Mouse (Mus musculus) liver, embryonic 16.5 days (tissue): ENCODE data around the gene Rer1. TPM values are rescaled to one million over a fixed set of nuclear protein-coding genes. Genes with fewer than 3 reads are reported as not detected.

Source experiments
- ATAC-seq: fragments of 200-750 bp; cut with Nextera tagmentation; 2 replicates; pipeline ENCODE4 v1.8.0; 2017; ENCODE audit warnings: low read depth, mild to moderate bottlenecking, moderate number of reproducible peaks, moderate library complexity
- H3K27ac ChIP-seq: fragments of 300-500 bp; sonication (generic); 2 replicates; pipeline ENCODE4 v1.5.1; 2014; ENCODE audit warnings: mild to moderate bottlenecking, low read length
- H3K27me3 ChIP-seq: fragments of 300-500 bp; sonication (generic); 2 replicates; pipeline ENCODE4 v1.6.1; 2014; ENCODE audit warnings: low read depth, low read length, mixed read lengths; ENCODE audit not compliant: control insufficient read depth, insufficient read depth
- H3K36me3 ChIP-seq: fragments of 300-500 bp; sonication (generic); 2 replicates; pipeline ENCODE4 v1.6.1; 2014; ENCODE audit warnings: mild to moderate bottlenecking; ENCODE audit not compliant: control insufficient read depth, insufficient read depth
- H3K4me1 ChIP-seq: fragments of 300-500 bp; sonication (generic); 2 replicates; pipeline ENCODE4 v1.6.1; 2014; ENCODE audit warnings: low read depth, low read length, mixed read lengths; ENCODE audit not compliant: control insufficient read depth
- H3K4me2 ChIP-seq: fragments of 300-500 bp; sonication (generic); 2 replicates; pipeline ENCODE4 v1.6.1; 2014; ENCODE audit warnings: low read depth, low read length, mixed read lengths
- H3K4me3 ChIP-seq: fragments of 300-500 bp; sonication (generic); 2 replicates; pipeline ENCODE4 v1.5.1; 2014; ENCODE audit warnings: low read depth, mild to moderate bottlenecking, low read length
- H3K9ac ChIP-seq: fragments of 300-500 bp; sonication (generic); 2 replicates; pipeline ENCODE4 v1.6.1; 2014; ENCODE audit warnings: low read depth, low read length
- H3K9me3 ChIP-seq: fragments of 300-500 bp; sonication (generic); replicated peaks from 2 replicates; pipeline ENCODE4 v1.6.1; 2016; ENCODE audit warnings: low read length; ENCODE audit not compliant: control insufficient read depth
- WGBS: fragments of 180-500 bp; shearing (Covaris S2); extraction: QIAGEN DNeasy Blood & Tissue Kit; methylation state at CpG from one replicate; pipeline ENCODE4 v1.1.7; 2014; ENCODE audit not compliant: insufficient replicate concordance; 5-methylcytosine and 5-hydroxymethylcytosine counted together
- polyA plus RNA-seq: library from polyadenylated mRNA; unstranded; fragments of >200 nt; fragmentation: Nextera tagmentation; extraction: Ambion mirVana; gene quantifications from 2 replicates; pipeline ENCODE4 v1.2.1, GENCODE M21; 2015

Gene Rer1
- polyA plus RNA-seq, 1 experiment from 2014 or later: 75.1 TPM

- H3K9me3 ChIP-seq: no peaks in the 10 kb centered on the region
- no peak overlapping the region for H3K4me2 ChIP-seq
- H3K27me3 ChIP-seq: no peaks in the 10 kb centered on the region
- no peak overlapping the region for H3K27ac ChIP-seq
- no peak overlapping the region for H3K9ac ChIP-seq
- H3K36me3 ChIP-seq: no peaks in the 10 kb centered on the region
- 57% methylated on average over 7 of the region's 7 CpGs for WGBS
- H3K4me3 ChIP-seq: no peak overlapping the region
- H3K4me1 ChIP-seq: peaks cover 24% of the 10 kb centered on the region
- ATAC-seq: no peak
Measured at GRCm38 (mm10) chr4:155126602-155127372, 40.6 kb upstream of the Rer1 start.

- no peak overlapping the region for H3K4me3 ChIP-seq
- no peak overlapping the region for H3K4me2 ChIP-seq
- no peaks in the 10 kb centered on the region for H3K9me3 ChIP-seq
- 56% methylated on average over 5 of the region's 5 CpGs for WGBS
- ATAC-seq: no peak
- H3K4me1 ChIP-seq: peaks cover 30% of the 10 kb centered on the region
- no peak overlapping the region for H3K27ac ChIP-seq
- H3K9ac ChIP-seq: no peak overlapping the region
- no peaks in the 10 kb centered on the region for H3K27me3 ChIP-seq
- H3K36me3 ChIP-seq: no peaks in the 10 kb centered on the region
Measured at GRCm38 (mm10) chr4:155126194-155126593, 40.0 kb upstream of the Rer1 start.

DNA sequence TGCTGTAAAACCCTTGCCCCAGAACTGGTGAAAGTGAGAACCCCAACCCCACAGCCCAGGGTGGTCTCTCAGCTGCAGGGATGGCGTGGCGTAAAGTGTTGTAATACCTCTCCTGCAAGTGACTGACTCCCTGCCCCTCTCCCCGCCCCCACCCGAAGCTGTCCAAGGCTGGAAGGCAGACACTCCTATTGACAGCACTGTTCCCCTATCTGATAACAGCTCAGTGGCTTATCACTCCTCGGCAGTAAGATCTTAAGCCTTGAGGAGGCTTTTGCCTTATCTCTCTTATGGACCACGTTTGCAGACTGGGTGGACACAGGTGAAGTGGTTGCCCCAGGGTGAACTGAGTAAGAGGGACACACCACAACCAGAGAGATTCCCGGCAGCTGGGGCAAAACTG, 39.1 kb upstream of the Rer1 start:
- no peak overlapping the region for H3K4me2 ChIP-seq
- ATAC-seq: peak; percentile 37
- no peaks in the 10 kb centered on the region for H3K9me3 ChIP-seq
- H3K4me3 ChIP-seq: no peak overlapping the region
- WGBS: 11% methylated on average over 7 of the region's 7 CpGs
- peaks cover 39% of the 10 kb centered on the region for H3K4me1 ChIP-seq
- no peaks in the 10 kb centered on the region for H3K36me3 ChIP-seq
- H3K27ac ChIP-seq: no peak overlapping the region
- no peaks in the 10 kb centered on the region for H3K27me3 ChIP-seq
- H3K9ac ChIP-seq: no peak overlapping the region

DNA sequence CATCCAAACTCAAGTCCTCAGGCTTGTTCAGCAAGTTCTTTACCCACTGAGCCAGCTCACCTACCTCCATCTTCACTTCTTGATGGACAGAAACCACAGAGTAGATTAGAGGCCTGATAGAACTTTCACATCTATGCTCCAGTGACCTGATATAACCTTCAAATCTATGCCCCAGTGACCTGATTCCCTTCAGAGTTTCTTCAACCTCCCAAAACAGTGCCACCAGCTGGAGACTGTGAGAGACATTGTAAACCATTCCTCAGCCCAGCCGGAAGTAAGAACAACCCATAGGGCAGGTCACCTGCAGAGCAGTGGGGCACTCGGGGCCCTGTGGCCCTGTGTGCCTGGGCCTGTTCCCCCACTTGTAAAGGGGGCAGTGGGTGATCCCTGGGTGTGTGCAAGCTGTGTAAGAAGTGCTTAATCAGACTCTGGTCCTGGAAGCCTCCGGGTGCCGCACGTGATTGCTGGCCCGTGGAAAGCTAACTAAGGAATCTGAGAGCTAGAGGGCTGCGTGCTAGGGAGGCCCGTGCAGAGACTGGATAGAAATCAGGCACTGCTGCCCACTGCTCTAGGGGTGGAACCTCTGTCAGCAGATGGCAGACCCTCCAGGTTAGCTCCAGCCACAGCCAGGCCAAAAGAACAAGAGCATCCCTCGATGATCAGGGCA, 37.8 kb upstream of the Rer1 start:
- Histone ChIP-seq H3K4me1 (peaks cover 46% of the 10 kb centered on the region), H3K27me3 (no peaks in the 10 kb centered on the region), H3K9me3 (no peaks in the 10 kb centered on the region), H3K4me2 (no peak overlapping the region), H3K4me3 (no peak overlapping the region), H3K36me3 (no peaks in the 10 kb centered on the region), H3K27ac (no peak overlapping the region), H3K9ac (no peak overlapping the region)
- ATAC-seq: no peak
- WGBS: 86% methylated on average over 9 of the region's 9 CpGs

DNA sequence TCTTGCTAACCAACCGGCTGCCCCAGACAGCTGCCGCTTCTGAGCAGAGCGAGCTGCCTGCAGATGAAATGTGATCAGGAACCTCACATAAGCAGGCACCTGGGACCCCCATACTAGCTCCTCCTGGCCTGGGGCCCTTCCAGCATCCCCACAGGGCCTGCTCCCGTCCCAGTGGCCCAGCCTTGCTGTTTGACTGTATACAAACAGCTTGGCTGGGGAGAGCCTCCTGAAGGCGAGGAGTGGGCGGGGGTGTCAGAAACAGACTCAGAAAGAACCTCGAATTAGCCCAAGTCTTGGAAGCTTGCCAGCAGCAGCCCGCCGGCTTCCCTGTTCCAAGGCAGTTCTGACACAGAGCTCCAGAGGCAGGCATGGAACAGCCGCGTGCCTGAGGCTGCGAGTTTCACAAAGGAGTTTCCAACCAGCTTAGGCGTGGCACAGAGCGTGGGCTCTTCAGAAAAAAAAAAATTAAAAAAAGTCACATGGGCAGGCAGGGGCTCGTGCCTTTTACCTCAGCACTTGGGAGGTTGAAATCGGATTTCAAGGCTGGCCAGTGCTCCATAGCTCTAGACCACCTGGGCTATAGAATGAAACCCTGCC, 36.4 kb upstream of the Rer1 start:
- Histone ChIP-seq H3K27ac (no peak overlapping the region), H3K4me3 (no peak overlapping the region), H3K4me1 (peaks cover 49% of the 10 kb centered on the region), H3K27me3 (no peaks in the 10 kb centered on the region), H3K4me2 (no peak overlapping the region), H3K36me3 (no peaks in the 10 kb centered on the region), H3K9me3 (no peaks in the 10 kb centered on the region), H3K9ac (no peak overlapping the region)
- 51% methylated on average over 16 of the region's 16 CpGs for WGBS
- no peak for ATAC-seq

DNA sequence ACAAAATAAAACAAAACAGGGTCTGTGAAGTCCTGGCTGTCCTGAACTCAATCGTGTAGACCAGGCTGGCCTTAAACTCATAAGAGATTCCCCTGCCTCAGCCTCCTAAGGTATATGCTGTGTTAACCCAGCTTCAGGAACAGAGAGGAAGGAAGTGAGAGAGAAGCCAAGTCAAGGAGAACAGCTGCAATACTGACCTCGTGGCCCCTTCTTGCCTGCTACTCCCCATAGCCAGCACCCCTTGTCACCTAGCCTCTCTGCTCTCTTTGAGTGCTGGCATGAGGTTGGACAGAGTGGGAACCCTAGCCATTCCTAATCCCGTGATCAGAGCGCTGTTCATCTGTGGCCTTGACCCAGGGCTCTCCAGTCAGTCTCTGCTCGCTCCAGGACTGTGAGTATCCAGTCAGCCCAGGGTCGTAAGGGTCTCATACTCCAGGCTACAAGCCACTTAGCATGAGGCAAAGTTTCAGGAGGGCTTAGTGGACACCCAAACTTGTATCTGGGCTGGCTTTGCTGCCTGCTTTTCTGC, 35.8 kb upstream of the Rer1 start:
- ATAC-seq: no peak
- Histone ChIP-seq H3K4me1 (peaks cover 55% of the 10 kb centered on the region), H3K4me3 (no peak overlapping the region), H3K36me3 (no peaks in the 10 kb centered on the region), H3K9me3 (no peaks in the 10 kb centered on the region), H3K27ac (no peak overlapping the region; the same call in 1 of the 2 replicates), H3K4me2 (no peak overlapping the region), H3K9ac (no peak overlapping the region), H3K27me3 (no peaks in the 10 kb centered on the region)
- 68% methylated on average over 6 of the region's 6 CpGs for WGBS

DNA sequence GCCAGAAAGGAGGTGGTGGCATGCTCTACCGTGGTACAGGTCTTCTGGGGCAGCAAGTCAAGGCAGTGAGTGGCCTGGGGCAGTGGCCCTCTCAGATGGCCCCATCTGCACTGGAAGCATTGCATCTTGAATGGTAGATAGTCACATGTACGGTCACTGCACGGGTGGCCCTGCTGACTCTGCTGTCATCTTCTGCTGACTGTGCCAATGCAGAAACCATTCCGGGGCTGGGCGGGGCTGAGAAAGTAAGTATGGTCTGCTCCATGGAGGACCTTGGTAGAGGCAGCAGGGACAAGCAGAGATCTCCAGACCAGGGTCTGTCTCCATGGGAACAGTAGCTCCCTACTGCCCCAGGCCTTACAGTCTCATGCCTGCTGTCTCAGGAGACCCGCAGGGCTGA, 35.0 kb upstream of the Rer1 start:
- Histone ChIP-seq H3K27ac (peak overlapping the region; percentile 82), H3K4me1 (peaks cover 57% of the 10 kb centered on the region), H3K9me3 (no peaks in the 10 kb centered on the region), H3K4me3 (no peak overlapping the region), H3K27me3 (no peaks in the 10 kb centered on the region), H3K9ac (peak overlapping the region; percentile 11; the same call in 1 of the 2 replicates), H3K36me3 (no peaks in the 10 kb centered on the region), H3K4me2 (no peak overlapping the region)
- no peak for ATAC-seq
- 62% methylated on average over 6 of the region's 6 CpGs for WGBS

- 29% methylated on average over 5 of the region's 5 CpGs for WGBS
- Histone ChIP-seq H3K4me3 (no peak overlapping the region), H3K36me3 (no peaks in the 10 kb centered on the region), H3K9me3 (no peaks in the 10 kb centered on the region), H3K4me1 (peaks cover 54% of the 10 kb centered on the region), H3K4me2 (no peak overlapping the region), H3K9ac (no peak overlapping the region), H3K27me3 (no peaks in the 10 kb centered on the region), H3K27ac (peak overlapping the region; percentile 82)
- peak; percentile 79 for ATAC-seq
Measured at GRCm38 (mm10) chr4:155120583-155120982, 34.4 kb upstream of the Rer1 start.

DNA sequence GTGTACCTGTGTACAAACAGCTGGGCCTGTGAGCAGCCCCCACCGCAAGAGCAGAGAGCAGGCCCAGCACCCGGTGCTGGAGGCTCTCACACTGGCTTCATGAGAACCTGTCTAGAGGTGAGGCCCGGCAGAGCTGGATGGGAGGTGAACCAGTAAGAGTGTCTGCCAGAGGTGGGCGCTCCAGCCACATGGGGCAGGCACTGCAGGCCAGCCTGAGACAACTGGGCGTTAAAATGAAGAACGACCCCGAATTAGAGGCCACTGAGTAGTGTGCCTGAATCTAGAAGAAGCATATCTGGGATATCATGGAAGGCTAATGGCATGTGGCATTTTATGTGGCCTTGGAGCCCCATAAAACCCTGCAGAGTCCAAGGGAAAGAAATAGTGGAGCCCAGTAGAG, 33.9 kb upstream of the Rer1 start:
- ATAC-seq: no peak
- peaks cover 48% of the 10 kb centered on the region for H3K4me1 ChIP-seq
- H3K9ac ChIP-seq: no peak overlapping the region
- no peak overlapping the region for H3K4me2 ChIP-seq
- no peak overlapping the region for H3K4me3 ChIP-seq
- no peaks in the 10 kb centered on the region for H3K27me3 ChIP-seq
- WGBS: 73% methylated on average over 7 of the region's 7 CpGs
- no peaks in the 10 kb centered on the region for H3K36me3 ChIP-seq
- H3K27ac ChIP-seq: peak overlapping the region; percentile 82
- no peaks in the 10 kb centered on the region for H3K9me3 ChIP-seq
